Mouse (Mus musculus) thymus, postnatal 4 days (tissue): ENCODE results near the gene Ttll3.

ENCODE experiments used
- DNase-seq: peaks from one replicate; pipeline ENCODE4 v3.0.0; 2021

Gene Ttll3

GRCm38 (mm10) chr6:113428006-113428405 is 38.9 kb downstream of the Ttll3 start:
- no peak for DNase-seq

DNA sequence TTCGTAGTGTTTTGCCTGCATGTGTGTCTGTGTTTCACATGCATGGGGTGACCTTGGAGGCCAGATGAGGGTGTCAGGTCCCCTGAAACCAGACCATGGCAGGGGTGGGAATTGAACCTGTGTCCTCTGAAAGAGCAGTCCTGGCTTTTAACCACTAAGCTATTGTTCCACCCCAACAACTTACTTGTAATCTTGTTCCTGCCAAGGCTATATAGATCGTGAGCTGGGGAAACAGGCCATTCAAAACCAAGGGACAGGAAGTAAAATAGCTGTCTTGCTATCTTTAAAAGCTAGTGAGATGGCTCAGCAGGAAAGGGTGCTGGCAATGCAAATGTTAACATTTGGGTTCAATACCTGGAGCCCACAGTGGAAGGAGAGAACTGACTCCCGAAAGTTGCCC is 40.9 kb downstream of the Ttll3 start:
- no peak for DNase-seq

GRCm38 (mm10) chr6:113430846-113431245 is 41.8 kb downstream of the Ttll3 start:
- DNase-seq: no peak

- no peak for DNase-seq
Observed at GRCm38 (mm10) chr6:113431801-113432200, 42.7 kb downstream of the Ttll3 start.

DNA sequence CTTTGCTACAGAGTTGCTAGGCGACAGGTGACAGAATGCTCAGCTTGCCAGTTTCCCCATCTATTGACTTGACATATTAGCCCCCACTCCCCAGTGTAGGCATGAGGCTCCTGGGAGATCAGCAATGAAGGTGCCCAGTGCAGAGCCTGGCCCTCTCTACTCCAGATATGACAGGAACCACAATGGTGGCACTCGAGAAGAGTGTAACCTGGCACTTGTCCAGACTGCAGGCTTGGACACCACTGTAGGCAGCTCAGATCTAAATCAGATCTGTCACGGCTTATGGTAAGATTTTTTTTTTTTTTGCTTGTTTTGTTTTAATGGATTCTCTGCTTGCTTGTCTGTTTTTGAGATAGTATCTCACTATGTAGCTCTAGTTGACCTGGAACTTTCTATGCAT is 44.6 kb downstream of the Ttll3 start:
- DNase-seq: no peak

- no peak for DNase-seq
Observed at GRCm38 (mm10) chr6:113434691-113435090, 45.6 kb downstream of the Ttll3 start.

- no peak for DNase-seq
Observed at GRCm38 (mm10) chr6:113435664-113436205, 46.7 kb downstream of the Ttll3 start, which contains the start of gene Cidec. TSS of gene Cidec (minus strand) at chr6:113435760.

- DNase-seq: no peak
Observed at GRCm38 (mm10) chr6:113437135-113437534, 48.1 kb downstream of the Ttll3 start.

DNA sequence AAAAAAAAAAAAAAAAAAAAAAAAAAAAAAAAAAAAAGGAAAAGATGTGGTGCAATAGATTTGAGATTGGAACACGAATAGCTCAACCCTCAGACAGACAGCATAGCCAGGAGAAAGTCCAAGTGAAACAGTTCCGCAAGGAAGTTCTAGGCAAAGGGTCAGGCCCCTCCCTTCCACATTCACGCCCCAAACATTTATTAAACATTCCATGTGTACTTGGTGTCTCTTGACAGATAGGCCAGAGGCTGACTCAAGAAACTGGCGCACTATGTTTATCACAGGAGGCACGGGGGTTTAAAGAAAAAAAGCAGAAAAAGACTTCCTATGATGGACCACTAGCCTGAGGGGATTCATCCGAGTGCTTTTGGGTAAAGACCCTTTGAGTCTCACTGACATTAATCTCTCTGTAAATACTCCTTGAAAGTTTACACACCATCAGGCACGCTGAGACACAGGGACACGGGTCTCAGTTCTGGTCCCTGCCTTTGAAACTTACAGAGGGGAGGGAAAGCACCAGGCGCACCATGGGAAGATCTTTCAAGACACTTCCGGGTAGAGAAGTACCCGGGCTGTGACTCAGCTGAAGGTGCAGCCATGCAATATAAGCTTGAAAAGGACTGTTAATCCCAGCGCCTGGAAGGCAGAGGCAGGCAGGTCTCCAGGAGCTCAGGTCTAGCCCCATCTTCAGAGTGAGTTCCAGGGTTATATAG is 49.8 kb downstream of the Ttll3 start:
- no peak for DNase-seq

- DNase-seq: no peak
Observed at GRCm38 (mm10) chr6:113440686-113441085, 51.6 kb downstream of the Ttll3 start.

- peak; percentile 89 for DNase-seq
Observed at GRCm38 (mm10) chr6:113441147-113441680, 52.2 kb downstream of the Ttll3 start.

DNA sequence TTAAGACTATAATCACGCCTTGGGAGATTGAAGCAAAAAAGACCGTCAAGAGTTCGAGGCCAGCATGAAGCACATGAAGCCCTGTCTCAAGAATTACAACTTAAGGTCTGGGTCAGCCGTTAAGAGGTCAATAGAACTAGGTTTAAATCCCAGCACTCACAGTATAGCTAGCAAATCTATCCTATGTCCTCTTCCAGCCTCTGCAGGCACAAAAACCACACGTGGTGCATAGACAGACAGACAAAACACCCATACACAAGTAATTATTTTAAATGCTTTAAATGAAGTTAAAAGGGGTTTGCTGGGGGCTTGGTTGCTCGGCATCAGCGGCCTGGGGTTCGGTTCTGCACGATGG is 53.0 kb downstream of the Ttll3 start:
- DNase-seq: no peak

GRCm38 (mm10) chr6:113442442-113443090 is 53.5 kb downstream of the Ttll3 start, which contains the start of gene Jagn1:
TSS of gene Jagn1 (plus strand) at chr6:113442569.
- peak; percentile 90 for DNase-seq

DNA sequence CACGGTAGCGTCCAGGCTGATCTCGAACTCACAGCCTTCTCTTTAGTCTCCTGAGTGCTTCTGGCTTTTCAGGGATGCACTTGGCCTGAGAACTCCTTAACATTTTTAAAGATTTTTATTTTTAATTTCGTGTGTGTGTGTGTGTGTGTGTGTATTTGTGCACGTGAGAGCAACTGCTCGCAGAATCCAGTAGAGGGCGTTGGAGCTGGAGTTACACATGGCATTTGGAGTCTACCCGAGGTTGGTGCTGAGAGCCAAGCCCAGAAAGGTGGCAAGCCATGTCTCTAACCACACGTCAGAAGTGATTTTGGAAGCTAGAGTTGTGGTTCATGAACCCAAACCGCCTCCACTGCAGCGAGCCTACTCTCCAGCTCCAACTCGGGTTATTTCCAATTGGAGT is 54.0 kb downstream of the Ttll3 start:
- DNase-seq: no peak

- no peak for DNase-seq
Observed at GRCm38 (mm10) chr6:113444207-113444965, 55.3 kb downstream of the Ttll3 start.

GRCm38 (mm10) chr6:113447639-113448038 is 58.6 kb downstream of the Ttll3 start:
- no peak for DNase-seq

DNA sequence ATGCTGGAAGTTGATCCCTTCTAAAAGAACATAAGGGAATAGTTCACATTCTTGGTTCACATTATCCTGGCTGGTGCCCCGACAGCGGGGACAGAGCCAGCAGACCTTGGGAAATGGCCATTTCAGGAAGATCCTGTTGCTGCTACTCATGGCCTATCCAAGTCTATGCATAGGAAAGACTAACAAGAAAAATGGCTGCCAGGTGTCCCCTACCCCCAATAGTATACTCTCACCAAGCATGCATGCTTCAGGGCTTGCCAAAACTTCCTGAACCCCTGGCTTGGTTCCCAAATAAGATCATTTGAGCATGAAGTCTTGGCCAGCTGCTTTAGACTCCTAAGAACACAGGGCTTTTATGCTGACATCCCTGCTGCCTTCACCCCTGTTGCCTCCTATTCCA is 62.8 kb downstream of the Ttll3 start:
- DNase-seq: no peak

DNA sequence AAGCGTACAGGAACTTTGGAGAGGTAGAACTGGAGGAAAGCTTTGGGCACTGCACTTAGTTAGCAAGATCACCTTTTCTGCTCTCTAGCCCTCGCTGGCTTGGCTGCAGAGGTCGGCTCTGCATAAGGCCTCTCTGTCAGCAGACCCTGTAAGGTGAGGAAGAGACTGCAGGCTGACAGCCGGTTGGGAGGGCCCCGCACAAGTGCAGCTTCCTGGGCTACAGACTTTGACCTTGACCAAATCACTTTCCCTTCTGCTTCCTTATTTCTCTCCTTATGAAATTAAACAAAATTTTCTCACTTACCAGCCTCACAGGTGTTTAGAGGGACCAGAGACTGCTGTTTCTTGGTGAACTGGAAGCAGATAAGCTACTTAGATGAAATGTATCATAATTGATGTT is 65.9 kb downstream of the Ttll3 start:
- DNase-seq: peak; percentile 46

DNA sequence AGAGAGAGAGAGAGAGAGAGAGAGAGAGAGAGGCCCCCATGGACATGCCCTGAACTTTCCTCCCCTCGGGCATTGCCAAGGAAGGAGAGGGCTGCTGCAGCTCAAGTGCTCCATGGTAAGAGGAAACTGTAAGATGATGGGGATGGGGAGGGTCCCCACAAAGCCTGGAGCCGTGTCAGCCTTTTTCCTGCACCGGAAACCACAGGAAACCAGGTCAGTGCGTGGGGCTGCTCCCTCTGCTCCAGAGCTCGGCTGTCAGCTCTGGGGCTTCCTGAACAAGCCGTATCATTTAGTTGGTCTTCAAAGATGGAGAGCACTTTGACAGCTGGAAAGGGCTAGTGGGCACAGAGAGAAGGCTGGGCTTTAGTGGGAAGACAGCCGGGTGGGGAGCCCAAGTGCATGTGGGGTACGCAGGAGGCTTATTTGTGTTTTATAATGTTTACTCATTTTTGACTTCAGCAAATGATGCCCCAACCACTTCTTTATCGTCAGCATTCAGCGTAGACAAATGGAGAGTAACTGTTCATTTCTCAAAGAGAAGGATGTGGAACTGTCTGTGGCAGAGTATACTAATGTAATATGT is 69.0 kb downstream of the Ttll3 start, which contains the start of gene Il17re:
TSS of gene Il17re (plus strand) at position 533 of the 583 bp plus-strand sequence.
- peak; percentile 62 for DNase-seq

GRCm38 (mm10) chr6:113458635-113459034 is 69.6 kb downstream of the Ttll3 start:
- DNase-seq: peak; percentile 62

DNA sequence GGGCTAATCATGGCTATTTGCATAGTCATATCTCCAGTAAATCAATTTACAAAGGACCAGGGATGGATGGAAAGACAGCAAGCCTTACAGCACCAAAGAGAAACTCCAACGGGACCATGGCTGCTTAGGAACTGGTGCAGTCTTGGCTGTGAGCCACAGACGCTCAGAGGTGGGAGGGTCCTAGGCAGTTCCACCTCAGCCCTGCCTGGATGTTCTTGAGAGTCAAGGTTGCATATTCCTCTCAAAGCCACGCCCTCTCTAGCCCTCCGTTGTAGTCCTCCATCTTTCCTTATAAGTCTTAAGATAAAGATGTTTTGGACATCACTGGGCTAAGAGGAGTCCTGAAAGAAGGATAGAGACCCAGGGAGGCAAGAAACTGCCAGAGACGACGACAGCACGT is 75.0 kb downstream of the Ttll3 start:
- DNase-seq: no peak
